Mouse (Mus musculus) mouse embryonic stem cell (cell line): Measurements from ENCODE around the gene Mars2.

Source experiments
- in situ Hi-C, 2 experiments: fragments of 300-500 bp; cut with MboI; formaldehyde crosslinking; loops; 1 replicate in 1 of 2; 3 replicates in 1 of 2; pipeline ENCODE4 v1.14.3; 2019 to 2020; ENCODE audit warnings: low sequenced_read_pairs in 2 of 2, low pct_unique_long_range_greater_than_20kb in 1 of 2, mixed read lengths in 1 of 2; ENCODE audit not compliant: unreplicated experiment in 1 of 2

The Mars2 gene

GRCm38 (mm10) chr1:55215185-55215813 lies 21.7 kb upstream of the Mars2 start:
- in situ Hi-C loops, result no loop called here

DNA sequence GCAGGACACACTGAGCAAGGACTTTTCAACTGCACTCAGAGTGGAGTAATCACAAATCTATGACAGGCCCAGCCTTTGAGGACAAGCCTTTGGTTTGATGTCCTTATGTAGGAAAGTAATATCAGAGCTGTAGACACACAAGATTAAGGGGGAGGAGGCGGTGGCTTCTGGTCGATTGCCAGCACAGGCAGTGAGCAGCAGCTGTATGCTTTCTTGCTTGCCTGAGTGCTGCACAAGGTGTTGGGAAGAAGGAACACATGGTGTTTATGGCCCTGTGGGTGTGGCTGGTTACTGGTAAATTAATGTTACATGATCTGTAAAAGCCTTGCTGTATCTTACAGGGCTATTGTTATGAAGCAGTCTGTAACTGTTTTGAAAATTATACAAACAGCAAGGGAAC lies 19.8 kb upstream of the Mars2 start:
- in situ Hi-C loops, result no loop called here

DNA sequence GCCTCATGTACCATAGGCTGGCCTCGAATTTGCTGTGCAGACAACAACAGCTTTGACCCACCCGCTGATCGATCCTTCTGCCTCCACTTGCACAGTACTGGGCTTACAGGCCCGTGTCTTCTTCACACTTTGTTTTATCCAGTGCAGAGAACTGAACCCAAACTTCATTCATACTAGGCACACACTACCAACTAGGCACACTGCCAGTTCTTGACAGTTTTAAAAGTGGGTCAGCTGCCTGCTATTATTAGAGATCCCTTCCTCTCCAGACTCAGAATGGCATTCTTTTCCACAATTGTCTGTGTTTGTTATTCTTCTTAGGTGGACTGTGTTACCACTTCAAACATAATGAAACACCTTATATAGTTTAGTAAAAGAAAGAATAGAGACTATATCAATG lies 15.6 kb upstream of the Mars2 start:
- in situ Hi-C loops, result no loop called here

DNA sequence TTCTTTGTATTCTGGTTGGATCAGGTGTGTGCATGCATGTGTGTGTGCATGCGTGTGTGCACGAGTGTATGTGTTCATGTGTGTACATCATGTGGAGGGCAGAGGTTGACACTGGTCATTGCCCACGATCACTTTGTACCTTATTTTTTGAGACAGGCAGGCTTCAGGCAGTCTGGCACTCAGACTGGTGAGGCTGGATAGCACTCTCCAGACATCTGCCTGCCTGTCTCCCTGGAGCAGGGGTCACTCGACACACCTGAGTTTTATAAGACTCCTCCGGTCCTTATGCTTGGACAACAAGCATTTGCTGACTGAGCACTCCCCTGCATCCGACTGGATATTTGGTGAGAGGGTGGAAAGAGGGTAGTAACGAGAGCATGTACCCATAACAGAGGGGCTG lies 14.0 kb upstream of the Mars2 start:
- in situ Hi-C loops, result no loop called here

DNA sequence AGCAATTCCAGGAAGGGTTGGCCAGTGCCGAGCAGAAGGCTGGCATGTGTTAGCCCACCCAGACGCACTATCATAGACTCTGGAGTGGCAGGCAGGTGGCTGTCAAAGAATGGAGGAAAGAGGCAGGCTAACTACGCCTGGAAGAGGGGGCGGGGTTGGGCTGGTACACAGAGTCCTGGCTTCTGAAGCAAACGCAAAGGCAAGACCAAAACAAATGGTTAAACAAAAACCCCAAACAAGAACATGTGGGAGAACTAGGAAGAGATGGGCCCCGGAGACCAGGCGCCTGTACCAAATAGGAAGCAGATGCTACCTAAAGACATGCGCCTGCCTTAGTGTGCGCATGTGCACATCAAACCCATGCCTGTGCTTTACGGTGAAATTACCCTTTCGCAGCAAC lies 12.9 kb upstream of the Mars2 start:
- in situ Hi-C loops, result no loop called here

- in situ Hi-C loops, result no loop called here
Observed at GRCm38 (mm10) chr1:55225398-55225797, 11.6 kb upstream of the Mars2 start.

GRCm38 (mm10) chr1:55226011-55226857 lies 10.7 kb upstream of the Mars2 start, which contains the start of gene Rftn2:
Gene Rftn2 (minus strand): TSS chr1:55226782.
- in situ Hi-C loops, result no loop called here

DNA sequence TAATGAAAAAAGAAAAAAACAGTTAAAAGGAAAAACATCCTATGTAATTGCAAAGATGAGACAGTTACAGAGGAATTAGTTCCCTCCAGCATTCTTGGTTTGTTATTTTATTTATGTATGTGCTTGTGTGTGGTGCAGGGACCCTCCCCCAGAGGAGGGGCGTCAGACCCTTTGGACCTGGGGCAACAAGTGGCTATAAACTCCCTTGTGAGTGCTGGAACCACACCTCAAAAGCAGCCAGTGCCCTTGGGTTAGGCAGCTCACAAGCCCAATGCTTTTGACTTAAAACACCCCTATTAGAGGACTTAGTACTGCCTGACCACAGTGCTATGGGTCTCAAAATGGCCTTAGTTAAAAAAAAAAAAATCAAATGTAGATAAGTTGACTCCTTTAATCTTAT lies 9.6 kb upstream of the Mars2 start:
- in situ Hi-C loops, result no loop called here

- in situ Hi-C loops, result no loop called here
Observed at GRCm38 (mm10) chr1:55228256-55228884, 8.6 kb upstream of the Mars2 start.

DNA sequence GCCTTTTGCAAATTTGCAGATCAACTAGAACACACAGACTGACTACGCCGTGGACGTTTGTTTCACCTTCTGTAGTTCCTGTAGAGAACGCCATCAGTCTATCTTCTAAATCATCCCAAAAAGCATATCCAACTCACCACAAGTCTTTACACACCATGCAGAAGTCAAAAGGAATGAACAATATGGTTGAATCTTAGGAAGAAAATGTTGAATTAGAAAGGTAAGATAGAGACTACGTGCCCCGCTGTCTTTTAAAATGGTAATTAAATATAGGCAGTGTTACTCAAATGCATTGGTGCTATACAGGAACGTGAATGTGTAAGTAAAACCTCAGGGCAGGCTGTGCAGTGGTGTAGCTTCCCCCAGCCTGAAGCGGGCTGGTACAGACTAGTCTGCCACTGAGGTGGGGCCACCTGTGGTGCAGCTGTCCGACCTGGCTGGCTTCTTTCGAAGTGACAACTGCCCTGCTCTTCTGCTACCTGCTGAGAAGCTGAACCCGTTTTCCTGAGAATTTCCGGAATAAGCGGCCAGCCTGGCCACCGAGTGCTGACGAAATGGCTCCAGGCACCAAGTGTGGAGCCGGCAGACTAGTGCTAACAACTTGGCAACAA lies 2.0 kb upstream of the Mars2 start:
- in situ Hi-C loops, result loop anchor here in 1 of 2 experiments (5.0 kb wide), 1 partner anchor 43 kb away; no protein-coding TSS in a partner anchor

DNA sequence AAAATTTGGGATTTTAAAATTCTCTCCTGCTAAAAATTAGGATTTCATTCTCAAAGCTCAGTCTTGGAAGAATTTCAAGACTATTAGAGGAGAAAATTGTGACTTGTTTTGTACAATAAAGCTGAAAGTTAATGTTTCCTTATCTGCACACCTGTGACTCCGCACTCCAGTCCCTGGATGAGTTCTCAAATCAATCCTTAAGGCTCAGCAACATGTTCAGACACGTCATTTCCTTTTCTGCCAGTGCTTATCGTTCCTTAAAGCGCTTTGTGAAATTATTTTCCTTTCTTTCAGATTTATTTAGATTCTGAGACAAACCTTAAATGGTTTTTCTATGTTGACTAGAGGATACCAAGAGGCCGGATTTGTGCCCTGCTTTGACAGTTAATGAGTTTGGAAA lies 490 bp upstream of the Mars2 start:
- in situ Hi-C loops, result loop anchor here in 1 of 2 experiments (5.0 kb wide), 1 partner anchor 44 kb away; no protein-coding TSS in a partner anchor

GRCm38 (mm10) chr1:55237643-55238161 lies 725 bp downstream of the Mars2 start:
- in situ Hi-C loops, result loop anchor here in 1 of 2 experiments (5.0 kb wide), 1 partner anchor 45 kb away; no protein-coding TSS in a partner anchor

GRCm38 (mm10) chr1:55238496-55238895 lies 1.5 kb downstream of the Mars2 start:
- in situ Hi-C loops, result loop anchor here in 1 of 2 experiments (5.0 kb wide), 1 partner anchor 46 kb away; no protein-coding TSS in a partner anchor

- in situ Hi-C loops, result loop anchor here in 1 of 2 experiments (5.0 kb wide), 1 partner anchor 47 kb away; no protein-coding TSS in a partner anchor
Observed at GRCm38 (mm10) chr1:55239237-55239636, 2.3 kb downstream of the Mars2 start.

DNA sequence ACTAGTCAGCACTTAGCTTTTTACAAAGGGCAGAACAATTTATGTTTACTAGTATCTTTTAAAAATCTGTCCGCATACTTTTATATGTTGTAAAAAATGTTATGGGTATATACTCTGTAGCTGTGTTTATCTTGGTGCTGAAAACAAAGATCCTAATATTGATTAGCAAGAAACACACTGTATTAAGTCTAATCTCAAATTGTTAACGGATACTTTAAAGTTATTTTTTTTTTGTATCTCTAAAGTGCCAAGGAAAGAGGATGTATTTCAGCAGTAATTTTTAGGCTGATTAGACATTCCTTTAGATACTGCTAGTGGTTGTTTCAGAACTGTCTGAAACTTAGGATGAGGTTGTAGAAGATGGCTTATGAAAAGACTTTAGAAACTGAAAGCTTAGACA lies 9.4 kb downstream of the Mars2 start:
- in situ Hi-C loops, result no loop called here

DNA sequence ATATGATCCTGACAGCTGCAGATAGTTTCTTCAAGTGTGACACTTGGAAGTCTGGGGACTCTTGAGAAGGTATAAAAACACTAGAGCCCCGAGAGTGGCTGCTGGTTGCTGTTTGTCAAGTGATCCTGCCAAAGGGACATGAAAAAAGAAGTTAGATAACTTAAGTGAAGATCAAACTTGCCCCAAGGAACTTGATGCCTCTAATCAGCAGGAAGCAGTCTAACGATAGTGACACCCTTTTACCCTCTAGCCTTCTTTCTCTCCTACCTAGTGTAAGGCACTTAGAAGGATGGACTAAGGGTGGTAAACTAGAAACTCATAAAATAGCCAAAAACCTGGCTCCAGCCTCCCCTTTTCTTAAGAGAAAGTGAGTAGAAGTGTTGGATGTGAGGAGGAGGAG lies 27.4 kb downstream of the Mars2 start:
- in situ Hi-C loops, result no loop called here

DNA sequence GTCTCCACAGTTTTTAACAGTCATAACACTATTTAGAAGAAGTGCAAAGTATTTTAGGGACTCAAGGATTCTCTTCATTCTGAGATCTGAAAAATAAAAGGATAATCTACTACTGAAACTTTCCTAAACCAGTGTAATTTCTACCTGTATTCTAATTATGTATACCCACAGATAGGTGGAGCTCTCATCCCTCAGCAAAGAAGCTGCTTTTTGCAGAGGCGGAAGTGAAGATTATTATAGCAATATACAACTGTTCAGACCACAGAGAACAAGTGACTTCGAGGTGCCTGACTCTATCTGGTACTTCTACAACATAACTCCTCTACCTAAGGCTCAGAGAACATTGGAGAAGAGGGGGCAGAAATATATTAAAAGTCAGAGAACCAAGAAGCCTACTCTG lies 28.5 kb downstream of the Mars2 start:
- in situ Hi-C loops, result no loop called here

- in situ Hi-C loops, result no loop called here
Observed at GRCm38 (mm10) chr1:55279081-55279480, 42.1 kb downstream of the Mars2 start.
